ENCODE assay signal across 16 mouse cellular contexts in genomic region chr16:92975090-92975489, GRCm38 (mm10).
A peak's percentile ranks its signal among the peaks of the same experiment; 100 is the strongest.
DNase-seq lines count a peak whose midpoint lies in the region.
"Had no signal": no experiment of that assay in that cellular context is flagged by ENCODE, and none has a peak within 500 bp of the region (broad histone marks: within the 10 kb centered on the region; RNA-seq: fewer than 3 reads in every experiment).

No protein-coding gene starts in this region.

- WGBS in heart, embryonic 10.5 days = 83% methylated on average over 8 of the region's 8 CpGs

- no peaks in the 10 kb centered on the region for H3K9me3 ChIP-seq in heart, embryonic 10.5 days
- H3K9me3 ChIP-seq: hindbrain, embryonic 13.5 days; intestine, embryonic 15.5 days; limb, embryonic 13.5 days; midbrain, embryonic 15.5 days had no signal

- intact Hi-C loops in gastrocnemius, postnatal 36 days (cut with DNase I) = no loop called here

- no peaks in the 10 kb centered on the region for H3K4me1 ChIP-seq in heart, embryonic 10.5 days
- H3K4me1 ChIP-seq: hindbrain, embryonic 13.5 days; intestine, embryonic 15.5 days; midbrain, embryonic 15.5 days had no signal

- H3K4me3 ChIP-seq in heart, embryonic 10.5 days = no peak overlapping the region
- H3K4me3 ChIP-seq: hindbrain, embryonic 13.5 days; intestine, embryonic 15.5 days; limb, embryonic 13.5 days; midbrain, embryonic 15.5 days had no signal

- peaks cover 19% of the 10 kb centered on the region; the same call in 1 of the 2 replicates for H3K27me3 ChIP-seq in heart, embryonic 10.5 days (ENCODE audit: insufficient read depth, poor library complexity, severe bottlenecking)
- H3K27me3 ChIP-seq: hindbrain, embryonic 13.5 days; intestine, embryonic 15.5 days; midbrain, embryonic 15.5 days had no signal

- DNase-seq in heart, embryonic 10.5 days (ENCODE audit: low spot score) = peak; percentile 63
- DNase-seq in heart, adult 9 months (ENCODE audit: low spot score in 2 of 2) = no peak
- peak; percentile 98 for DNase-seq in cerebellum, adult 11-12 months
- peak; percentile 94 to 95 for DNase-seq in cerebellum, postnatal 25 days
- DNase-seq in gastrocnemius, postnatal 36 days = peak; percentile 53 to 77
- DNase-seq in kidney, postnatal 25 days = no peak
- DNase-seq in neural tube, embryonic 10.5 days (ENCODE audit: extremely low spot score, low spot score) = no peak
- no peak for DNase-seq in urinary bladder, postnatal 14 days (ENCODE audit: low spot score)
- DNase-seq: adrenal gland, adult 8-10 months; right cerebral cortex, postnatal 14 days; thymus, postnatal 14 days had no signal

- H3K36me3 ChIP-seq in heart, embryonic 10.5 days = no peaks in the 10 kb centered on the region
- H3K36me3 ChIP-seq: hindbrain, embryonic 13.5 days; intestine, embryonic 15.5 days; limb, embryonic 13.5 days; midbrain, embryonic 15.5 days had no signal

- no peak overlapping the region for H3K27ac ChIP-seq in heart, embryonic 10.5 days
- H3K27ac ChIP-seq: hindbrain, embryonic 13.5 days; intestine, embryonic 15.5 days; limb, embryonic 13.5 days; liver, embryonic 14.5 days; midbrain, embryonic 15.5 days had no signal

Comparison
In these comparisons a context has a peak if more than half of its experiments do, and no peak if none do; other contexts are left out.
1. DNase-seq: peak in heart, embryonic 10.5 days (single experiment), cerebellum, adult 11-12 months (single experiment), cerebellum, postnatal 25 days (2 of 2) and gastrocnemius, postnatal 36 days (2 of 2); none in heart, adult 9 months (0 of 2), kidney, postnatal 25 days (0 of 2), neural tube, embryonic 10.5 days (single experiment) and urinary bladder, postnatal 14 days (single experiment).